Mouse (Mus musculus): ENCODE data around the gene Gstm5.

DNA sequence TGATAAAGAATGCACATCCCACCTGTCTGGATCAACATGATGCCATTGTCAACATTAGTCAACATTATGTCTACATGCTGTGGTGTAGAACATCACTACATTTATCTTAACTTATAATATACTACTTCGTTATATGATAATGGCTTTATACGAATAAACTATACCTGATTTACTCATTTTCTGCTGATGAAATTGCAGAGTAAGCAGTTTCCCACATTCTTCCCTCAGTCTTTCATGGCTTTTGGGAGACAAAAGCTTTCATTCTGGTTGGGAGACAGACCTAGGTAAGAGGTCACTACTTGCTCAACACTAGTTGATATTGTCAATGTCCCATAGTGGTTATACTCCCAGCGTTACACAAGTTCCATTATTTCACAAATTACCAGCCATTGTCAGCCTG is 29.7 kb downstream of the Gstm5 start:
- TF ChIP-seq CTCF (IDR thresholded peaks at IDR 0.05; ENCODE audit: borderline replicate concordance, extremely low read depth, insufficient read depth, insufficient read length) (no peak), POLR2A (IDR thresholded peaks at IDR 0.05; ENCODE audit: borderline replicate concordance, extremely low read depth, insufficient read depth, insufficient read length, poor library complexity, severe bottlenecking) (no peak)
